Comparison of ENCODE assay signal across 1 mouse cellular context in genomic region chr17:23755689-23756088, GRCm38 (mm10).
TF ChIP-seq lines count a peak whose summit lies in the region.

No protein-coding gene starts in this region.

TF ChIP-seq in ES-E14, 5 proteins besides CTCF, POLR2A, EP300 and RAD21 (continued from another document):
- no peak for TF ChIP-seq ZNF384 (IDR thresholded peaks at IDR 0.05; ENCODE audit: low read depth, low read length)
- no peak for TF ChIP-seq CHD2 (IDR thresholded peaks at IDR 0.05; ENCODE audit: low read depth, low read length)
- no peak for TF ChIP-seq MAFK (IDR thresholded peaks at IDR 0.05; ENCODE audit: insufficient read depth, low read depth, low read length)
